ENCODE assay signal across 9 mouse cellular contexts in the genomic region with DNA sequence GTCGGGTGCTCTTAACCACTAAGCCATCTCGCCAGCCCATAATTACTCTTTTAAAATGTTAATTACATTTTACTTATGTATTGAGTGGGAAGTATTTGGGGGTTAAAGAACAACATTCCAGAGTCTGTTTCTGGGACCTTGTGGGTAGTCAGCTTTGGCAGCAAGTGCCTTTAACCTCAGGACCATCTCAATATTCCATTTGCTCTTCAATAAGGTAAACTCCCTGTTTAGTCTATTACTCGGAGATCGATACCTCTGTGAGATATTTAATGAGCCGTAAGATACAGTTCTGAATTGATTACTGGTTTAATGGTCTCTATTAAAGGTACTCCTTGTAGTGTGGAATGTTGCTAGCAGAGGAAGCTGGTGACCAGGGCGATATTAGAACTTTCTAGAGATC. TPM values are rescaled to one million over a fixed set of nuclear protein-coding genes. Genes with fewer than 3 reads are reported as not detected.
A peak's percentile ranks its signal among the peaks of the same experiment; 100 is the strongest.
DNase-seq lines count a peak whose midpoint lies in the region; ATAC-seq and TF ChIP-seq lines count a peak whose summit lies in the region.
"Had no signal": no experiment of that assay in that cellular context is flagged by ENCODE, and none has a peak within 500 bp of the region (broad histone marks: within the 10 kb centered on the region; RNA-seq: fewer than 3 reads in every experiment).

No protein-coding gene starts in this region.

- peak overlapping the region; percentile 93; the same call in 1 of the 2 replicates for H3K27ac ChIP-seq in kidney, postnatal 0 days
- peak overlapping the region; percentile 34; the same call in 1 of the 2 replicates for H3K27ac ChIP-seq in embryonic facial prominence, embryonic 13.5 days
- no peak overlapping the region for H3K27ac ChIP-seq in intestine, embryonic 14.5 days (ENCODE audit: low read depth)
- H3K27ac ChIP-seq in midbrain, postnatal 0 days (ENCODE audit: low read depth, low read length), result no peak overlapping the region

- 0 out of 2 replicates have a peak, but pooled peaks cover 9% of the 10 kb centered on the region for H3K4me1 ChIP-seq in kidney, postnatal 0 days (replicated peaks; ENCODE audit: insufficient read depth, low read length)
- peaks cover 24% of the 10 kb centered on the region for H3K4me1 ChIP-seq in embryonic facial prominence, embryonic 13.5 days
- H3K4me1 ChIP-seq in intestine, embryonic 14.5 days (replicated peaks; ENCODE audit: control insufficient read depth, insufficient read depth, low read length), result peaks cover 12% of the 10 kb centered on the region
- H3K4me1 ChIP-seq in midbrain, postnatal 0 days (ENCODE audit: insufficient read depth, low read length), result no peaks in the 10 kb centered on the region; the same call in 1 of the 2 replicates

- H3K27me3 ChIP-seq in kidney, postnatal 0 days (ENCODE audit: insufficient read depth, low read length), result no peaks in the 10 kb centered on the region
- no peaks in the 10 kb centered on the region for H3K27me3 ChIP-seq in embryonic facial prominence, embryonic 13.5 days
- no peaks in the 10 kb centered on the region for H3K27me3 ChIP-seq in intestine, embryonic 14.5 days (replicated peaks; ENCODE audit: control insufficient read depth, insufficient read depth, low read length)
- H3K27me3 ChIP-seq in midbrain, postnatal 0 days (ENCODE audit: insufficient read depth, low read length), result no peaks in the 10 kb centered on the region
- H3K27me3 ChIP-seq: Patski had no signal

- TF ChIP-seq CTCF in kidney, postnatal 0 days (IDR thresholded peaks at IDR 0.05; ENCODE audit: low read depth), result no peak
- no peak for TF ChIP-seq CTCF in midbrain, postnatal 0 days (IDR thresholded peaks at IDR 0.05)

- no peak for ATAC-seq in kidney, postnatal 0 days (replicated peaks; ENCODE audit: low FRiP score, low read depth)
- no peak for ATAC-seq in embryonic facial prominence, embryonic 13.5 days (ENCODE audit: insufficient number of reproducible peaks, insufficient read depth, low FRiP score, low TSS enrichment, low read depth)
- ATAC-seq in intestine, embryonic 14.5 days (replicated peaks; ENCODE audit: low FRiP score, low TSS enrichment, low read depth), result no peak
- ATAC-seq in midbrain, postnatal 0 days (ENCODE audit: low FRiP score), result no peak
- no peak for ATAC-seq in cerebellum, adult (ENCODE audit: insufficient number of reproducible peaks, low FRiP score, low TSS enrichment)

- no peak overlapping the region for H3K9ac ChIP-seq in kidney, postnatal 0 days (ENCODE audit: low read depth, low read length)
- H3K9ac ChIP-seq in embryonic facial prominence, embryonic 13.5 days, result no peak overlapping the region
- H3K9ac ChIP-seq in intestine, embryonic 14.5 days (ENCODE audit: low read length), result 0 out of 2 replicates have a peak overlapping the region, but pooled peaks have one; percentile 1
- no peak overlapping the region for H3K9ac ChIP-seq in midbrain, postnatal 0 days (replicated peaks; ENCODE audit: low read length, poor library complexity, severe bottlenecking)

- 32% methylated on average over 6 of the region's 6 CpGs for WGBS in kidney, postnatal 0 days
- WGBS in embryonic facial prominence, embryonic 13.5 days, result 37% methylated on average over 6 of the region's 6 CpGs
- WGBS in intestine, embryonic 14.5 days, result 40% methylated on average over 6 of the region's 6 CpGs
- WGBS in midbrain, postnatal 0 days, result 47% methylated on average over 6 of the region's 6 CpGs

- peak overlapping the region; percentile 94 for H3K4me3 ChIP-seq in kidney, postnatal 0 days (replicated peaks; ENCODE audit: low read depth, low read length)
- peak overlapping the region; percentile 76 for H3K4me3 ChIP-seq in embryonic facial prominence, embryonic 13.5 days
- peak overlapping the region; percentile 80 for H3K4me3 ChIP-seq in intestine, embryonic 14.5 days (ENCODE audit: low read depth, low read length)
- H3K4me3 ChIP-seq in midbrain, postnatal 0 days (ENCODE audit: low read depth, low read length), result peak overlapping the region; percentile 84; the same call in 1 of the 2 replicates

- no peak for DNase-seq in kidney, postnatal 0 days (ENCODE audit: low spot score)
- DNase-seq in kidney, adult 18-20 months, result no peak
- peak; percentile 32 for DNase-seq in intestine, embryonic 14.5 days (ENCODE audit: low spot score)
- DNase-seq in midbrain, postnatal 0 days (ENCODE audit: low spot score), result no peak
- no peak for DNase-seq in urinary bladder, postnatal 36 days (ENCODE audit: low spot score in 2 of 2)
- DNase-seq in urinary bladder, postnatal 4 days (ENCODE audit: low spot score in 2 of 2), result no peak

- no peaks in the 10 kb centered on the region for H3K36me3 ChIP-seq in kidney, postnatal 0 days (ENCODE audit: insufficient read depth, low read length)
- no peaks in the 10 kb centered on the region for H3K36me3 ChIP-seq in embryonic facial prominence, embryonic 13.5 days
- H3K36me3 ChIP-seq in intestine, embryonic 14.5 days (ENCODE audit: control insufficient read depth, insufficient read depth, low read length), result no peaks in the 10 kb centered on the region
- no peaks in the 10 kb centered on the region for H3K36me3 ChIP-seq in midbrain, postnatal 0 days (ENCODE audit: insufficient read depth, low read length)

- peak overlapping the region; percentile 63 for H3K4me2 ChIP-seq in kidney, postnatal 0 days (ENCODE audit: low read length)
- peak overlapping the region; percentile 82 for H3K4me2 ChIP-seq in embryonic facial prominence, embryonic 13.5 days
- peak overlapping the region; percentile 59 for H3K4me2 ChIP-seq in intestine, embryonic 14.5 days (ENCODE audit: low read length)
- peak overlapping the region; percentile 69 for H3K4me2 ChIP-seq in midbrain, postnatal 0 days (ENCODE audit: low read depth, low read length, poor library complexity, severe bottlenecking)

- H3K9me3 ChIP-seq in kidney, postnatal 0 days (replicated peaks; ENCODE audit: low read length), result no peaks in the 10 kb centered on the region
- H3K9me3 ChIP-seq in embryonic facial prominence, embryonic 13.5 days, result no peaks in the 10 kb centered on the region
- H3K9me3 ChIP-seq in intestine, embryonic 14.5 days (ENCODE audit: control insufficient read depth, low read length), result no peaks in the 10 kb centered on the region
- H3K9me3 ChIP-seq in midbrain, postnatal 0 days (ENCODE audit: low read length), result no peaks in the 10 kb centered on the region

RNA-seq across cellular contexts. Expression of a gene that starts 1.0 kb away (rescaled TPM):
- polyA plus RNA-seq in kidney, postnatal 0 days (2015; fragmentation: Nextera tagmentation; extraction: Ambion mirVana), result 33.0 and 33.1 TPM in 2 replicates
- polyA plus RNA-seq in embryonic facial prominence, embryonic 13.5 days (2015; fragmentation: Nextera tagmentation; extraction: Ambion mirVana), result 28.4 and 32.0 TPM in 2 replicates
- polyA plus RNA-seq in intestine, embryonic 14.5 days (2014; fragmentation: Nextera tagmentation; extraction: Ambion mirVana), result 34.2 and 36.8 TPM in 2 replicates
- total RNA-seq in midbrain, postnatal 0 days (2014; rRNA removed), result 27.7 and 32.3 TPM in 2 replicates
- polyA plus RNA-seq in midbrain, postnatal 0 days (2015; fragmentation: Nextera tagmentation; extraction: Ambion mirVana), result 34.8 and 35.7 TPM in 2 replicates

RNA-seq across cellular contexts. Expression of a gene that starts 45.9 kb away (rescaled TPM):
- polyA plus RNA-seq in kidney, postnatal 0 days (2015; fragmentation: Nextera tagmentation; extraction: Ambion mirVana), result 7.9 and 8.0 TPM in 2 replicates
- polyA plus RNA-seq in embryonic facial prominence, embryonic 13.5 days (2015; fragmentation: Nextera tagmentation; extraction: Ambion mirVana), result 2.9 and 3.4 TPM in 2 replicates
- polyA plus RNA-seq in intestine, embryonic 14.5 days (2014; fragmentation: Nextera tagmentation; extraction: Ambion mirVana), result 6.4 and 7.0 TPM in 2 replicates
- total RNA-seq in midbrain, postnatal 0 days (2014; rRNA removed), result 3.2 and 6.3 TPM in 2 replicates
- polyA plus RNA-seq in midbrain, postnatal 0 days (2015; fragmentation: Nextera tagmentation; extraction: Ambion mirVana), result 4.2 and 4.8 TPM in 2 replicates

Comparison
In these comparisons a context has a peak if more than half of its experiments do, and no peak if none do; other contexts are left out.
1. H3K27ac ChIP-seq: peak in kidney, postnatal 0 days (single experiment) and embryonic facial prominence, embryonic 13.5 days (single experiment); none in intestine, embryonic 14.5 days (single experiment) and midbrain, postnatal 0 days (single experiment).
2. Peak in every context shown above with its lines, with median percentiles within 50 percentile points of each other: H3K4me2 ChIP-seq and H3K4me3 ChIP-seq.